Mouse (Mus musculus) kidney, postnatal 4 days (tissue): ENCODE measurements around the gene Cfap77.

Experiments
- DNase-seq, 2 experiments: peaks; one replicate each; pipeline ENCODE4 v3.0.0; 2021; ENCODE audit warnings: mixed read lengths in 2 of 2

The Cfap77 gene

DNA sequence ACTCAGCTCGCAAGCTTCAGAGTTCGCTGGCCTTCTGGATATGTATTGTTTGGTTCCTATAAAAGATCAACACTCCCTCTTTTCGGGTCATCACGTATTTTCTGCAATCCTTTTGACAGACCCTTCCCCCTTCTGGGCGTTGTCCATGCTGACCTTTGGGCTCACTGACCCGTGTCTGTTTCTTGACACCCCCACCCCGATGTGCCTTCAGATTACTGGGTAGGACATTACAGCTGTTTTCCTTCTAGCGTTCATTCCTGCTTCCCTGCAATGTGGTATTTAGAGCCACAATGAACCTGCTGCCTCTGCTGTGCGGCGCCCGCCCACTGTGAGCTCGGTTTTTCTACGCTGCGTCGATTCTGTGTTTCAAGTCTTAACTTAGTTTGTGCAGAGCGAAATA is 8.7 kb downstream of the Cfap77 start:
- DNase-seq, result no peak

DNA sequence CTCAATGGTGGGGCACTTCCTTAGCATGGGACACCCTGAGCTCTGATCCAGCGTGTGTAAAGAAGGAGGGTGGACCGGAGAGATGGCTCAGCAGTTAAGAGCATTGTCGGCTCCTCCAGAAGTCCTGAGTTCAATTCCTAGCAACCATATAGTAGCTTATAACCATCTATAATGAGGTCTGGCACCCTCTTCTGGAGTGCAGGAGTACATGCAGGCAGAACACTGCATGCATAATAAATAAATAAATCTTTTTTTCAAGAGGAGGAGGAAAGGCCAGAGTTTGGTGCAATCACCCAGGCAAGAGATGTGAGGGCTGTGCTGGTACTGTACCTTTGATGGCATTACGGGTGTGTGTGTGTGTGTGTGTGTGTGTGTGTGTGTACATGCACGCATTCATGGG is 12.7 kb downstream of the Cfap77 start:
- DNase-seq, result no peak

DNA sequence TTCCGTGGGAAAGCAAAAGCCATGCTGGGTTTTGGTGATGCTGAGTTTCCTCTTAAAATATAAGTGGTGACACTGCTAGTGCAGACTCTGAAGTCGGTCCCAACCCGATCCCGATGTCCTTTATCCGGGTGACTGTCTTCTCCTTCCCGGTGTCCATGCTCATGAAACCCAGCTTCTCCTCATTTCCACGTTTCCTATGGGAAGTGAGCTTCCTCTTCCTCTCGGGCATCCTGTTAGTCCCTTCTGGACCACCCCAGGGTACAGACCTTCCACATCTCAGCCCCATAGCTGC is 13.4 kb downstream of the Cfap77 start:
- no peak for DNase-seq

DNA sequence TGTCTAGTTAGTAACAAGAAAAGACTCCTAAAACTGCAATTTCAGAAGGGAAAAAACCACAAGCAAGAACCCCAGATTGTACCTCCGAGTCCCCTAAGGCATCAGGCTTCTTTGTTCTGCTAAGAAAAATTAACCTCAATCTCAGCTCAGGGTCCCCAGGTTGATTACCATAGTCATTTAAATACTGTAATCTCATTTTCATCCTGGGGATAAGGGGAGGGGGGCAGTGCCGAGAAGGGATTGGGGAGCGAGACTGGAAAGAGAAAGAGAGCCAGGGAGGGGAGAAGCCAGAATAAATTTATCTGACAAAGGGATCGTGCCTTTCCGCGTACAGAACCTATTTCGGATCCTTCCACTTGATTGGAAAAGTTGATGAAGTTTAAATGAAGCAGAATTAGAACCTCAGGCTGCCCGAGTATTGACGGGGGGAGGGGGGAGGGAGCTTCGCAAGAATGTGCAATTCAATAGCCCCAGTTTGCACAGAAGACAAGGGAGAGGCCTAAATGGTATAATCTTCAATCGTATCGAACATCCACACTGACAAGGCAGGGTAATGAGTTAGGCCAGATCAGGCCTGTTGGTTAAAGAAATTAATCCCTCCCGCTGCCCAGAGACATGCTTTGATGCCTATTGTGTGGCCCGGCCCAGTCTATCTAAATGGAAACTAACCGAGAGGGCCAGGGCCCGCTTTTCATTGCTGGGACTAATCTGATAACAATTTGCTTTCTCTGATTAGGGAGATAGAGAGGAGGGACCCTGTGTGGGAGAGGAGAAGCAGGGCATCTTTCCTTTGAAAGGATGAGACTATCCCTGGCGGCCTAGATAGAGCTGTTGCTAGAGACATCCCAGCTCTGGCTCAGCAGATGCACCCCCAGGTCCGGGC is 14.0 kb downstream of the Cfap77 start:
- DNase-seq, result no peak

DNA sequence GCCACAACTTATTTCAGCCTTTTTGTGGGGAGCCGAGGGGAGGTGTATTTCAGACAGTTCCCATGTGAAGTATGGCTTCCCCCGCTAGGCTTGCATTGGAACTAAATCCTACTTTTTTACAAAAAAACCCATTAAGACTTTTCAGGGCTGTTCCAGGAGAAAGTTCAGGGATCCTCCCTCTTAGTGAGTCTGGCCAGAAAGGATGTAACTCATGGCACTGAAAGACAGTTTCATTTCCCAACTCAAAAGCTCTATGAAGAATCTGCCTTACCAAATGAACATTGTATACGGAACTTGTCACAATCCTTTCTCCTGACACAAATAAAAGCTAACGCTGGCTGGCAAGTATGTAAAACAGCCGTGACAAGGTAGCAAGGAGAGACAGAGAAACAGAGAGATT is 15.1 kb downstream of the Cfap77 start:
- no peak for DNase-seq

DNA sequence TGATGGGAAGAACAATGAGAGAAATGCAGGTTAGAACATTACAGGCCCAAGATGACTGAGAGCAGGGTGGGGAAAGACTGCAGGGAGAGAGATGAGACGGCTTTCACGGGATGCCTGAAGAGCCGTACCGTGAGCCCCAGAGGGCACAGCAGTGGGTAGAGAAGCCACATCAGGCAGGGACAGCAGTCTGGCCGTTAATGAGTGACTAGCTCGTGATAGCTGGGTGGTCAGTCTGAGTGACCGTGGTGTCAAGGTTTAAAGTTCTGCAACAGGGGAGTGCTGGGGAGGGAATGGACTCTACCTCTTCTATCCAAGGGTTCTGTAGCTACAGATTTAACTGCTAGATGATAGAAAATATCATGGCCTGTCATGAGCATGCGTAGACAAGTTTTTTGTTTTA is 19.2 kb downstream of the Cfap77 start:
- DNase-seq, result peak; percentile 26 to 53

DNA sequence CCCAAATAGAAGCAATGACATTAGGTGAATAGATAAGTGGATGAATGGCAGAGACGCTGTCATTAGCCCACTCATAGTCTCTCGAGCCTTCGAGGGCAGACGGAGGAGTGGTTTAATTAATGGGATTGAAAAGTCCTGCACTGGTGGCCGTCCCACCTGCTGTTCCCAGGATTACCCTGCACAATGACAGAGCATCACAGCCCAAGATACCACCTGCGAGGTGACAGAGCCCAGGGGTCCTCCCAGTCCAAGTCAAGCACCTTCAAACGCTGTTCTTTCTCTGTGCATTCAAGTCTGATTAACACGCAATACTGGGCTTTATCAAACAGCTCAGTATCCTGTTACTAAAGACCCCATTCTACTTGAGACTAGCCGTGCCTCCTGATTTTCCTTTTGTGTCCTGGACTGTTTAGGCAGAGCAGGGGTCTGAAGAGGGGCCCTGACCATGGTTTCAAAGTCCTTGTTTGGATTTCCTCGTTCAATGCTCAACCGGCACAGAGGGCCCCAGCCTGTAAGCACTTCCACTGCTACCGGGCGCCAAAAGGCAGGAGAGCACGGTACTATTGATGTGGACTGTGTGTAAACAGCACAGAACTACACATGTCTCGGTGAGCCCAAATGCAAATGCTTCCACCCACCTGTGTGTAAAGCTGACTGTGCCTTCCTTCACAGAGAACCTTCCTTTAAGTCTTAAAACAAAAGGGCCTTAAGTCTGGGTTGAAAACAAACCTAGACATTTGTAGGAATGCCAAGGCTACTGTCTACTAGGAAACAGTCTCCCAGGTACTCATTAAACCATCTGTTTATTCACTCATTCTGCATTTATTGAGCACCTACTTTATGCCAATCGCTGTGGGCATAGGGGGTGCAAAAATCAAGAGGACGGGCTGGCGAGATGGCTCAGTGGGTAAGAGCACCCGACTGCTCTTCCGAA is 20.1 kb downstream of the Cfap77 start:
- DNase-seq, result no peak

DNA sequence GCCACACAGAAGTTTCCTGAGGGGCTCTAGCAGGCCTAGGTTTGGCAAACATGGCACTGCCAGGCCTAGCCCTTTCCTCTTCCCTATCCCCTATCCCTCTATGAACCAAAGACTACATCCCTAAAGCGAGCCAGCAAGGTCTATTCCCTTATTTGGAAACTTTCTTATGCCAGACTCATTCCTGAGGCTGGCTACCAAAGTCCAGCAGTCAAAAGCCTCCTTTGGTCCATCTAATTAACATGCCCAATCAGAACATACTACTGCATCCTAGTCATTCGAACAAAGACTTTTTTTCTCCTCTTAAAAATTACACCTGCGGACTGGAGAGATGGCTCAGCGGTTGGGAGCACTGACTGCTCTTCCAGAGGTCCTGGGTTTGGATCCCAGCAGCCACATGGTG is 22.9 kb downstream of the Cfap77 start:
- no peak for DNase-seq

DNA sequence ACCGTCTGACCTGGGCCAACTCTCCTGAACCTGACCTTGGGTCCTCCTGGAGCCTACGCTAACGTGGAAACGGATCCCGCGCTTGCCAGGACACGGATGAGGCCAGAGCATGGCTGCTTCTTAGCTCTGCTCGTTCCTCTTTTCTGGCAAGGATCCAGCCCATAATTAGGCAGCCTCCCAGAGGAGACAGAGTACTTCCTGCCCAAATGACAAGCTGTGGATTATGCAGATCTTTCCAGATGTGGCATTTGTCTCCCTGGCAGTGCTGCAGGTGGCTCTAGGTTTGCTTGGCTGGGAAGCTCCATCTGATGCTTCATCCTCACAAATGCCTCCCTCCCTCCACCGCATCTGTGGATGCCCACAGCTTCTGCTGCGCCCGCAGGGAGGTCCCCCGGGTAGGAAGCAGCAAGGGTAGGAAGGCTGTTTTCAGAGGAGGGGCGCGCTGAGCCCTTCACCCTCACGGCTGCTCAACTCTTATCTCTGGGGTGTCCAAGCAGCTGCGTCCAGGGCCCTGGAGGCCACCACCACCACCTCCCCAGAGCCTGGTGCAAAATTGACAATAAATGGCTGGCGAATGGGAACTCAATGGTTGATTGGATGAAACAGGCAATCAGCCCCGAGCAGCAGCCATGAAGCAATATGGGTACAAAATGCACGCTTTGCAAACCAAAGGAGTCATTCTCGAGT is 24.7 kb downstream of the Cfap77 start:
- peak; percentile 25 to 47 for DNase-seq

DNA sequence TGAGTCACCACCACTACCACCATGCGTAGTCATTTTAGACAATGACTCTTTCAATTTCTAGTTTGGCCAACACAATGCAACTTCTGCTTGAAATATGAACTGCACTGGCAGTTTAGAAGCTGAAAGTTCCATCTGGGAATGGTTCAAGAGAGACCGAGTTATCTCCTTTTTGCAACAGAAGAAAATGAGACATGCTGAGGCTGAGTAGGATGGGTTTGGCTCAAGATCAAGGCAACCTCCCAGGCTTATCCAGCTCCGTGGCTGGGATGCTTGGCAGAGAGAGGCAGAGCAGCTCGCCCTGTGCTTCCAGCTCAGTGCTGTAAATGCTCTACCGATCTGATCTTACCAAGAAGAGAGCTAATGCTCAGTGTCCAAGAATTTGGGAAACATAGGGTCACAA is 29.6 kb downstream of the Cfap77 start:
- no peak for DNase-seq

DNA sequence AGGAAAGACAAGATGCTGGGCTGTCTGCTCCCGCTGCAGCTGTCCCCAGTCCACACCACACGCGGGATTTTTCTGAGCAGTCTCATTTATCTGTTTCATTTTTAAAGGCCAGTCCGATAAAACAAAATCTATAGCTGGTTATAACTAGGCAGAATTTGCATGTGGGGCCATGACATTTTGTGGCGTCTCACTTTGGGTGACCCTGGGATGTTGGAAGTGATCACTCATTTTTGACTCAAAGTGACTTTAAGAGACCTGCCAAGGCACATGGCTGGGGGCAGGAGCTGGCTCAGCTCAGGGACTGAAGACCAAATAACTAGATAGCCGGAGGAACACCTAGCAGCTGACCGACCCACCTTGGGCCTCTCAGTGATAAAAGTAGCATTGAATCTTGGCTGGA is 31.9 kb downstream of the Cfap77 start:
- no peak for DNase-seq

DNA sequence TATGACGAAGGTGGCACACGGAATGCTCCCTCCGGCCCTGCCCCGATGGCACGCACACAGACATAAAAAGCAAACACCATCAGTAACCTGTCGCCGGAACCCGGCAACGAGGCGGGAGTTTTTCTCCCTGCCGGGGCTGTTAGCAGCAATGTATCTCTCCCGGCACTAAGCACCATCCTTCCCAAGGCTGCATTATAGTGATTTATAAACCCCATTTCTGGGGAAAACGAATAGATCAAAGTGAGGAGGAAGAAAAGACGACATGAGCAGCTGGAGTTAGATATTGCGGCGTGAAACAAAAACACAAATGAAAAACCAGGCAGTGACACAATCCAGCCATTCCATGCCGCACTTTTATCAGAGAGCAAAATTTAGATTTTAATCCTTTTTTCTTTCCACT is 33.8 kb downstream of the Cfap77 start:
- no peak for DNase-seq

DNA sequence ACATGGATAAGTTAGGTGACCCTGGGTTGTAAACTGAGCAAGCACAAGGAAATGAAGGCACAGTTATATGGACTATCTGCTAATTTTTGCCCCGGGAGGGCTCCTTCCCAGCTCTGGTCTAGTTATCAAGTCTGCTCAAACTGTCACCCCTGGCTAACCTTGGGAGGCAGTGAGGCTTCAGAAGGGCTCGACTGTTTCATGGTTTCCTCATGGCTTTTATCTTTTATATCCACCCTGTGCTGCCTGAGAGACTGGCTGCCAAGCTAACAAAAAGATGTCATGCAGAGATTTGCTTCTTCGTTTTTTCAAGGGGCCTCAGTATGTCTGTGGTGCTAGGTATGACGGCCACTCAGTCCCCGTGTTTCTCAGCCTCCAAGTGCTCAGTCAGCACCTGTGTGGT is 36.2 kb downstream of the Cfap77 start:
- DNase-seq, result no peak

DNA sequence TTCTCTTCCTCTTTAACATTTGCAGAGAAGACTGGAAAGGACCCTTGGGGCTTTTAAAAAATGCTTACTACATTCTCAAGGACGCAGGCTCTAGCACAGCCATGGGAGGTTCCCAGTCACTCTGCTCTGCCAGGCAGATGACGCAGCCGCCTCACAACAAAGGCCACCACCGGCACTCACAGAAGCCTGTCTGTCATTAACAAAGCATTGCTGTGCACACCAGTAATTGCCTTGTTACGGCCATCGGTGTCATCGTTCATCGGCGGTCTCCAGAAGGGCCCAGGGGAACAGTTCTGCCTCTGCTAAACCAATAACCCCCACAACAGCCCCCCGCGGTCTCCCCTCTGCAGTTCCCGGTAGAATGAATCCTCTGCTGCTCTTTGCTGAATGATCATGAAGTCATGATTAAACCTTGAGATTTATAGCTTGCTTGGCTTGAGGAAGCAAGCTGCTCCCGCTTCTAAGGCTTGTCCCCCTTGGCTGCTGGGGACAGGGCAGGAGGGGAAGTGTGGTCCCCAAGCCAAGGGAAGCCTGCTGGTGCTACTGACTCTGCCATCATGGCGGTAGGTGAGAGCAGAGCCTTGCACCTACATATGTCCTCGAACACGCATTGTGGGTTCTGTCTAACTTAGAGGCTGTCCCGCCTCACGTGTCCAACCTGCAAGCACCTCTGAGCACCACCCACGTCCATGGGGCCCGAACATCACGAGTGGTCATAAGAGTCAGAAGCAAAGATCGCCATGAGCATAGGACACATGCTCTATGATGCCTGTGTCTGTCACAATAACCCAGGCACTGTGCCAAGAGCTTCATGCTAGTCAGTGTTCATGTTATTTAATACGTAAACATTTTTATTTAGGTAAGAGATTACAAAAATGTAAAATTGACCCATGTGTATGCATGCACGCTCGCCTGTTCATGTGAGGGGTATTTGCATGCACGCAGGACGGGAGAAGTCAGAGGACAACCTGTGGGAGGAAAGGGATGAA is 38.0 kb downstream of the Cfap77 start:
- peak in 1 of 2 experiments; percentile 29 for DNase-seq

DNA sequence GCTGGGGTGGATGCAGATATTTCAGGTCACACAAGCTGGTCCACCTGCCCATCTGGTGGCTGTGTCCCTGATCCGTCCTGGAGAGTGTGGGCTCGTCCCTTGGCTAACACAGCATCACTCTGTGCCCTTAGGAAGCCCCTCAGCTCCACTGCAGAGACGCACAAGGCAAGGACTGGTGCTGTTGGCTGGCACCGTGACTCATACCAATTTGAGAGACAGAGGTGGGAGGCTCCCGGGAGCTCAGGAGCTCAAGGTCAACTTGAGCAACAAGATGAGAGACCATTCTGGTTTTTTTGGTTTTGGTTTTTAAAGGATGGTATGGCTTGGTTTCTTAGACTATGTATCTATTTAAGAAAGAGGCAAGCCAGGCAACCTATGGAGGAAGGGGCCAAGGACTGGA is 42.3 kb downstream of the Cfap77 start:
- DNase-seq, result no peak

DNA sequence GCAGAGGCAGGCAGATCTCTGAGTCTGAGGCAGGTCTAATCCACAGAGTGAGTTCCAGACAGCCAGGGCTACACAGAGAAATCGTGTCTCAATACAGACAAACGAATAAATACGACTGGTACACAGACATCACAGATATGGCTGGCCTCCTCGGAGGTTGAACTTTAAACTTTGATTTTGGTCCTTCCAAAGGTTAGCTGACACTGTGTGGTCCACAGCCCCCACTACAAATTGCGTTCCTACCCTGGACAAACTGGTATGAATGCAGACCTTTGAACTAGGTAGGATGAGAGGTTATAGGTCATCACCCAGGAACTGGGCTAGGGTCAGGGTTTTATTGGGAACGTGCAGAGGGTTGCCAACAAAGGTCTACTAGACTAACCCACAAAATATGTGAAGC is 47.2 kb downstream of the Cfap77 start:
- no peak for DNase-seq

DNA sequence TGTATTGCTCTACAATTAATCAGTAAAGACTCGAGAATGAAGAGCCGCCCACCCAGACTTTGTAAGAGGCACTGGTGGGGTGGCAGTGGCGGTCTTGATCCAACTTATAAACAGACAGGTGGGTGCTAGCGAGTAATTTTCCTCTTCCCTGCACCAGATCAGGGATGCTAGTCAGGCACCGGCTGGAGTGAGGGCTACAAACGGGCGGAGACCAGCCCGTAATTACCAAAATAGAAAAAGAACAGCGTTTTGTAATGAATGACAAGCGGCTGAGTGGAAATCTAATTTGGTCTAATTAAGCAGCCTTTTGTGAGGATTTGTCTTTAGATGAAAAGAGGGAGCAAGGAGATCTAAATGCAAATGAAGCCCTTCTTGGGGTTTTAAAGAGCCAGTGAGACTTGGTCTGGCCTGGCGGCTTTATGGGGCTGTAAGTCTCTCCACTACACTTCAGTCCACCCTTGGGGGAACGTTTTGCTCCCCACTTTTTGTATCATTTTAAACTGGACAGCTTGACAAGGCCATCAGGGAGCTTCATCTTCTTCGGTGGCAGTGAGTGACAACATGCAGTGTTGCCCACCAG is 48.3 kb downstream of the Cfap77 start:
- no peak for DNase-seq

DNA sequence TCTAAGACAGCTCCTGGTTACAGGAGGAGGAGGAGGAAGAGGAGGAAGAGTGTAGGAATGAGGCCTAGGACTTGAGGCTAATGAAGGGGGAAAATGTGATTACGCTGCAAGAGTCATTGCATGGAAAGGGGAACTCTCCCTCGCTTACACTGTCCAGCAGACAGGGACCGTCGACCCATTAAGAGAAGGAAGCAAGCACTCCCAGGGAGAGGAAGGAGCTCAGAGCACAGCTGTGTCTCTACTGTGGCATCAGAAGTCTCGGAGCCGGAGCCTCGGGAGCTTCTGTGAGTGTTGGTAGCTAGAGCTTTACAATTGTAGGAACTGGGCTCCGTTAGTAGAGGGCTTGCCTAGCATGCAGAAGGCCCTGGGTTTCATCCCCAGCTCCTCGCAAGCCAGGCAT is 50.8 kb downstream of the Cfap77 start:
- no peak for DNase-seq

DNA sequence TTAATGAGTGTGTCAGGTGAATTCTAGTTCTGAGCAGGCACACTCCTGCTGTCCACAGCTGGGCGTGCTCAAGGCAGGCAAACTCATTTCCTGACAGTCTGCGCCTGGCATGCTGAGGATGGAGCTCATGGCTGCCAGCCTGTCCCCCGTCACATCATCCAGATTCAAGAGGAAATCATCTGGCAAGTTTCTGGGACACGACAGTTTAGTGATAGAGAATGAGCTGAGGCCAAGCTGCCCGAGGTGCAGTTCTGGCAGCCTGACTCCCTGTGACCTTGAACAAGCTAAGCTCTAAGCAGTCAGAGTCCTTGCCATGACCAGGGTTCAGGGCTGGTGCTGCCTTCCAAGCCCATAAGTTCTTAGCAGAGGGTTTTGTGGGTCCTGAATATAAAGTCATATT is 56.6 kb downstream of the Cfap77 start:
- DNase-seq, result no peak

DNA sequence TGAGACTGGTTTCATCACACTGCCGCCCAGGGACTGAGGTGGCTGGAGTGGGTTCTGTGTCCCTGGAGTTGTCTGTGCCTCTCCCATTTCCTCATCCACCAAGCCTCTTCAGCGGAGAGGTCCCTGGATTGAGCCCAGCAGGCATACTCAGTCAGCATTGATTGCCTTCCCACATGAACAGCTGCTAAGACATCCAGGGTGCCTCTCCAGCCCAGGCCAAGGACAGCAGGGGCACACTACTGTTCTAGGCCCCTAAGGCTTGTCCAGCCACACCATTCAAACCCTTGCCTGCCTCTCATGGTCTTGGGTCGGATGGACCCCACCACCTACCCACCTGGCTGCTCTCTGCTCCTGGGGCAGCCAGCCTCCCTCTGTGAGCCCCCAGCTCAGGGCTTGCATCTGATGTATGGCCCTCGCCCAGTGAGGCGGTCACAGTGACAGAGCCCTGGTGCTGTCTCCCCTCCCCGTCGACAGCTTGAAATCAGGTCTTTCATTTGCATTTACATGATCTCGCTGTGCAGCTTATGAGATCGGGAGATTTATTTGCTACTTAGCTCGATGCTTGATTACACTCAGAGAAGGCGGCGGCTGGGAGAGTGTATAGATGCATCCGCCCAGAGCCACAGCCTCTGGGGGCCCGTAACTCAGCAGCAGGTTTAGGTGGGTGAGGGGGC is 57.6 kb downstream of the Cfap77 start:
- DNase-seq, result no peak

DNA sequence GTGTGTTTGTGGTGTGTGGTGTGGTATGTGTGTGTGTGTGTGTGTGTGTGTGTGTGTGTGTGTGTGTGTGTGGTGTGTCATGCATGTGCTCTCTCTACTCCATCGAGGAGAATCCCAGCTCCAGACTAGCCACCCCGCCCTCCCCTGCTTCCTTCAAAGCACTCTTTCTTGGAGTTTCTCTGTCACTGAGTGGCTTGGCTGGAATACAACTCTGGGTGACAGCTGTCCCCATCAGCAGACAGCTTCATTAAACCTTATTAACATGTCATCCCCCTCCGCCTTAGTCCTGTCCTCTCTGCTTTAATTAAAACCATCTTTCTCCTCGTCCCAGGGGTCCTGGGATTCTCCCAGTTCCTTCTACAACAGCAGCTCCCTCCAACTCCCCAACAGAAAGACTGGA is 59.4 kb downstream of the Cfap77 start:
- DNase-seq, result peak in 1 of 2 experiments; percentile 14
